Mouse (Mus musculus) hindbrain, embryonic 12.5 days (tissue): Measurements from ENCODE around the gene Scml4. TPM values are rescaled to one million over a fixed set of nuclear protein-coding genes. Genes with fewer than 3 reads are reported as not detected.

Experiments used
- ATAC-seq: fragments of 200-750 bp; cut with Nextera tagmentation; 2 replicates; pipeline ENCODE4 v1.8.0; 2017; ENCODE audit warnings: moderate TSS enrichment; ENCODE audit not compliant: low FRiP score
- H3K27ac ChIP-seq: fragments of 300-500 bp; sonication (generic); 2 replicates; pipeline ENCODE4 v1.5.1; 2016; ENCODE audit warnings: mild to moderate bottlenecking
- H3K27me3 ChIP-seq: fragments of 300-500 bp; sonication (generic); 2 replicates; pipeline ENCODE4 v1.6.1; 2016; ENCODE audit warnings: mild to moderate bottlenecking
- H3K36me3 ChIP-seq: fragments of 300-500 bp; sonication (generic); 2 replicates; pipeline ENCODE4 v1.6.1; 2016; ENCODE audit warnings: mild to moderate bottlenecking
- H3K4me1 ChIP-seq: fragments of 300-500 bp; sonication (generic); 2 replicates; pipeline ENCODE4 v1.6.1; 2016
- H3K4me2 ChIP-seq: fragments of 300-500 bp; sonication (generic); replicated peaks from 2 replicates; pipeline ENCODE4 v1.6.1; 2016; ENCODE audit warnings: mild to moderate bottlenecking
- H3K4me3 ChIP-seq: fragments of 300-500 bp; sonication (generic); 2 replicates; pipeline ENCODE4 v1.5.1; 2016; ENCODE audit warnings: mild to moderate bottlenecking
- H3K9ac ChIP-seq: fragments of 300-500 bp; sonication (generic); 2 replicates; pipeline ENCODE4 v1.6.1; 2016; ENCODE audit warnings: mild to moderate bottlenecking, moderate library complexity
- H3K9me3 ChIP-seq: fragments of 300-500 bp; sonication (generic); replicated peaks from 2 replicates; pipeline ENCODE4 v1.6.1; 2016; ENCODE audit warnings: mild to moderate bottlenecking
- WGBS: fragments of 180-500 bp; shearing (Covaris S2); methylation state at CpG from one replicate; pipeline ENCODE4 v1.1.7; 2016; 5-methylcytosine and 5-hydroxymethylcytosine counted together
- polyA plus RNA-seq: library from polyadenylated mRNA; unstranded; fragments of >200 nt; fragmentation: Nextera tagmentation; extraction: Ambion mirVana; gene quantifications from 2 replicates; pipeline ENCODE4 v1.2.1, GENCODE M21; 2016

Scml4 gene
- polyA plus RNA-seq, 1 experiment from 2014 or later = 4.0 TPM

DNA sequence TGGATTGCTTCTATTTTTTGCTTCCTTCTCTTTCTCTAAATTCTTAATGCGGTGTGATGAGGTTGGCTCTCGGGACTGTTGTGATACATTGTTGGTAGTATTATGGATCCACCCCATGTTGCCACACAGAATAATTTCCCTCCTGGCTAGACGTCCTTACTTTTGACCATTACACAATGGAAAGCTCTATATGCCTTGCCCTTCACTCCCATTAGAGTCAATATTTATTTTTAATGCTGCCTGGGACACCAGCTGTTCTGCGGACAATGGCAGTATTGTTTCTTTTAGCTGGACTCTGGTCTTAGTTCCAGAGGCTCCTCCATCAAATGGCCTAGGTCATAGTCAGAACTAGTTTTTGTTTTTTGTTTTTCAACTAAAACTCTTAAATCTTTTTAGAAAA, 32.1 kb downstream of the Scml4 start:
- H3K27me3 ChIP-seq = no peaks in the 10 kb centered on the region
- H3K9me3 ChIP-seq = no peaks in the 10 kb centered on the region
- H3K4me2 ChIP-seq = no peak overlapping the region
- H3K36me3 ChIP-seq = no peaks in the 10 kb centered on the region
- no peak overlapping the region for H3K9ac ChIP-seq
- H3K4me1 ChIP-seq = peaks cover 3% of the 10 kb centered on the region; the same call in 1 of the 2 replicates
- WGBS = 50% methylated on average over 4 of the region's 4 CpGs
- H3K4me3 ChIP-seq = no peak overlapping the region
- no peak for ATAC-seq
- no peak overlapping the region for H3K27ac ChIP-seq

DNA sequence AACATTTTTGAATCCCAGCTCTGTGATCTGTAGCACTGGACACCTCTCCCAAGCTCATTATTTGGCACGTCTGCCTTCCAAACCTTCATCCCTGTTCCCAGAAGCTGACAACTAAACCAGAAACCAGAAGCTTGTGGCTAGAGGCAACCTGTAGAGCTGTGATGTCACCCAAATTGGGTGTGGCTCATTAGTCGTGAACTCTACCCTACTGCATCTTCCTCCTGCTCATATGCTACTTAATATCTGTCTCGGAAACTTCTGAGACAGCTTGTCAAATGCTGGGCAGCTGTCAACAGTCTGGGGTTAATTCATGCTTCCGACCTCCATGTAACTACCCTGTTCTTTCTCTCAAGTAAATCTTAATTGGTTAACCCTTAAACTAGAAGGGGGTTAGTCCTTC, 32.8 kb downstream of the Scml4 start:
- no peak overlapping the region for H3K4me2 ChIP-seq
- ATAC-seq = no peak
- H3K9me3 ChIP-seq = no peaks in the 10 kb centered on the region
- H3K4me1 ChIP-seq = 0 out of 2 replicates have a peak, but pooled peaks cover 3% of the 10 kb centered on the region
- H3K9ac ChIP-seq = no peak overlapping the region
- H3K27ac ChIP-seq = no peak overlapping the region
- 70% methylated on average over 4 of the region's 4 CpGs for WGBS
- no peak overlapping the region for H3K4me3 ChIP-seq
- H3K27me3 ChIP-seq = no peaks in the 10 kb centered on the region
- H3K36me3 ChIP-seq = no peaks in the 10 kb centered on the region

DNA sequence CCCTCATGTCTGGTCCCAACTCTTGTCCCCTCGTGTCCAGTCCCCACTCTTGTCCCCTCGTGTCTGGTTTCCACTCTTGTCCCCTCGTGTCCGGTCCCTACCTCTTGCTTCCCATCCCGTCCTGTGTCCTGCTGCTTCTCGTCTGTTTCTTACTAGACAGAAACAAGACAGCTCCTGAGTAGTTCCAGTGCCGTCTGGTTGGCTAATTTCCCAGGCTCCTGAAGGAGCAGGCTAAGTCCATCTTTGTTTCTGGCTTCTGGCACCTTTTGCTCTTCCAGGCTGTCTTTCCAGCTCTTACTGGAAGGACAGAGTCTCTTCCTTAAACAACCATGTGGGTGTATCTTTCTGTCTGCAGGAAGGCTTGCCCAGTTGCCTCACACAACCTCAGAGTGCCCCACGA, 33.7 kb downstream of the Scml4 start:
- Histone ChIP-seq H3K4me1 (0 out of 2 replicates have a peak, but pooled peaks cover 3% of the 10 kb centered on the region), H3K36me3 (no peaks in the 10 kb centered on the region), H3K27ac (no peak overlapping the region), H3K27me3 (no peaks in the 10 kb centered on the region), H3K9ac (no peak overlapping the region), H3K4me2 (no peak overlapping the region), H3K4me3 (no peak overlapping the region), H3K9me3 (no peaks in the 10 kb centered on the region)
- WGBS = 79% methylated on average over 8 of the region's 8 CpGs
- no peak for ATAC-seq

DNA sequence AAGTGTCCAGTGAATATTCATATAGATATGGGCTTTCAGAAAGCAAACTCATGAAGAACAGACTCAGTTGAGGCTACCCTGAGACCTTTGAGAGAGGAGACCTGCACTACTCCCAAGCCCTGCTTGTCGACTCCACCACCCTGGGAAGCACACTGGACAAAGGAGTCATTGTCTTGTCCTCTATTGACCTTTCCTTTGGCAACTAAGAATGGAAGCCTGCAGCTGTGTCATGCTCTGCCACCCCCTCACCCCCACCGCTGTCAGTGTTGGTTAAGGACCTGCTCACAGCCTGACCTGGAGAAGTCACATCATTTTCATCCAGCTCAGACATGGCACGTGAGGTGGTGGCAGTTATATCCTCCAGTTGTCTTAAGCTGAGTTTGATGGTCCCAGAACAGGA, 34.1 kb downstream of the Scml4 start:
- H3K27me3 ChIP-seq = no peaks in the 10 kb centered on the region
- no peak overlapping the region for H3K27ac ChIP-seq
- H3K9ac ChIP-seq = no peak overlapping the region
- no peaks in the 10 kb centered on the region for H3K36me3 ChIP-seq
- WGBS = 23% methylated on average over 3 of the region's 3 CpGs
- 0 out of 2 replicates have a peak, but pooled peaks cover 3% of the 10 kb centered on the region for H3K4me1 ChIP-seq
- H3K9me3 ChIP-seq = no peaks in the 10 kb centered on the region
- no peak for ATAC-seq
- no peak overlapping the region for H3K4me2 ChIP-seq
- no peak overlapping the region for H3K4me3 ChIP-seq

DNA sequence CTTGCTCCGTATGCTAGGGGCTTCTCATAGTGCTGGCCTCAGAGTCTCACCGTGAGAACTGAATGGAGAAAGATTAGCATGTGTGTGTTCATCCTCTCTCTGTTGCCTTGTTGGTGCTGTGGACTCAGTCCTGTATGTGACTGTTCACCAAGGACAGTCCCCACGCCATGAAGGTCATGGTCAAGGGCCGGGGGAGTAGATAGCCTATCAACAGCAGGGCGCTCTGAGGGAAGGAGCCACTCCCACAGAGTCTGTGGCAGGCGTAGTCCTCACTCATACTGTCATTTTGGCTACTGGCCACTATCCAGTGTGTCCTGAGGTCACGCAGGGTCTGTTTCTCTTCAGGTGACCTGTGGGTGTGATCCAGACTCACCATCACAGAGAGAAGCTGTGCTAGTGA, 34.5 kb downstream of the Scml4 start:
- Histone ChIP-seq H3K4me1 (0 out of 2 replicates have a peak, but pooled peaks cover 3% of the 10 kb centered on the region), H3K27ac (no peak overlapping the region), H3K4me2 (no peak overlapping the region), H3K4me3 (no peak overlapping the region), H3K9ac (no peak overlapping the region), H3K27me3 (no peaks in the 10 kb centered on the region), H3K9me3 (no peaks in the 10 kb centered on the region), H3K36me3 (no peaks in the 10 kb centered on the region)
- no peak for ATAC-seq
- WGBS = 83% methylated on average over 7 of the region's 7 CpGs

DNA sequence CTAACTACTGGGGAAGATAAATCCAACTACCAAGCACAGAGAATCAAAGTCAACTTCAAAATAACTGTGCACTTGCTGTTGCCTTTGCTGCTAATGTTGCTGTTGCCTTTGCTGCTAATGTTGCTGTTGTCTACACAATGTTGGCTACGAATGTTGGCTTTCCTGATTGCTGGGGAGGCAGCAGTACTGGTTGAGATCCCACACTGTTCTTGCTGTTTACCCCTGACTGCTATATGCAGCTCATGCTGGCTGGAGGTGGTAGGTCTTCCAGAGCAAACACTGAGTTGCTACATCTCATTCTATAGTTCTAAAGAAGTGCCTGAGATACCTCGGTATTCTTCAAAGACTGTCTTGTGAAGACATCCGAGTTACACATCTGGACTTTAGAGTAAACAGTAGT, 36.5 kb downstream of the Scml4 start:
- 92% methylated on average over 3 of the region's 3 CpGs for WGBS
- Histone ChIP-seq H3K27me3 (no peaks in the 10 kb centered on the region), H3K27ac (no peak overlapping the region), H3K36me3 (no peaks in the 10 kb centered on the region), H3K4me2 (no peak overlapping the region), H3K4me1 (0 out of 2 replicates have a peak, but pooled peaks cover 3% of the 10 kb centered on the region), H3K9me3 (no peaks in the 10 kb centered on the region), H3K4me3 (no peak overlapping the region), H3K9ac (no peak overlapping the region)
- ATAC-seq = no peak

DNA sequence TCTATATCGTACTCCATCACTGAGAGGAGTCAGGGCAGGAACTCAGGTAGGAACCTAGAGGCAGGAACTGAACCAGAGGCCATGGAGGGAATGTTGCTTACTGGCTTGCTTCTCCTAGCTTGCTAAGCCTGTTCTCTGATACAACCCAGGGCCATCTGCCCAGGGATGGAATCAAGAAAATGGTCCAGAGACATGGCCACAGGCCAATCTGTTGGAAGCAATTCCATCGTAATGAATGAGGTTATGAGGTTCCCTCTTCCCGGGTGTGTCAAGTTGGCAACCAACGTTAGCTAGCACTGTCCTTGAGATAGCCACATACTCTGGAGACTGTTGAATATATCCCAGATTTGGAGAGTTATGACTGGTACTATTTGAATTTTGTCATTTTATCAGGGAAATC, 37.0 kb downstream of the Scml4 start:
- 90% methylated on average over 4 of the region's 4 CpGs for WGBS
- no peaks in the 10 kb centered on the region for H3K9me3 ChIP-seq
- no peak overlapping the region for H3K9ac ChIP-seq

DNA sequence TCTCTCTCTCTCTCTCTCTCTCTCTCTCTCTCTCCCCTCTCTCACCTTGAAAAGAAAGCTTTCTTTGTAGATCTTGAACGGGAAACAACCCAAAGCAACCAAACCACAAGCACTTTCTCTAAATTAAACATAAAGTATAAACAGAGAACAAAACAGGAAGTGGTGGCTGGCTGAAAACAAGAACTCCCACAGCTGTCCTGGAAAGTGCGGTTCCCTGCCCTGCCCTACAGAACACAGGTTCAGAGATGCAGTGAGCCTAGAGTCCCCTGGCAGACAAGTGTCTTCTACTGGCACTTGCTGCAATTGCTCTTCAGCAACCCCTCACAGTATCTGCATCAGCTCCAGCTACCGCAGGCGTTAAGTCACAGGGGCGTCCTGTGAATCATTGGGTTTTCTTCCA, 37.5 kb downstream of the Scml4 start:
- Histone ChIP-seq H3K4me2 (no peak overlapping the region), H3K9me3 (no peaks in the 10 kb centered on the region), H3K4me1 (no peaks in the 10 kb centered on the region), H3K36me3 (no peaks in the 10 kb centered on the region), H3K4me3 (no peak overlapping the region), H3K27ac (no peak overlapping the region), H3K9ac (no peak overlapping the region), H3K27me3 (no peaks in the 10 kb centered on the region)
- no peak for ATAC-seq
- 77% methylated on average over 5 of the region's 5 CpGs for WGBS

More for the DNA sequence above, 37.0 kb downstream of the Scml4 start:
- Histone ChIP-seq H3K4me3 (no peak overlapping the region), H3K4me1 (0 out of 2 replicates have a peak, but pooled peaks cover 1% of the 10 kb centered on the region), H3K4me2 (no peak overlapping the region), H3K27ac (no peak overlapping the region), H3K27me3 (no peaks in the 10 kb centered on the region), H3K36me3 (no peaks in the 10 kb centered on the region)
- ATAC-seq = no peak

DNA sequence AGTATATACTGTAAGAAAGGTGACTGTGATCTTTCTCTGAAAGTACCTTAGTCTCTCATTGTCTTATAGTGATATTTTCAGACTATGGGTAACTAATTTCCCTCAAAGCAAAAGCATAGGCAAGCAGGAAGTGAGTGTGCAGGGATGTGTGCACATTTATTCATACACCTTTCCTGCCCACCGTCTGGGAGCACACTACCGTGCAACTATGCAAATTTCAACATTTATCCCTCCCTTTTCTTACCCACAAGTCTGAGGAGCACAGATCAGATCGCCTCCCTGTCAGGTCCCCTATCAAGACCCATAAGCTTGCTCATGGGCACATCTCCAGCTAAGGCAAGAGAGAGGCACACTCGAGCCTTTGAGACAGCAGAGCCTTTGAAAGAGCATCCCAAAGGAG, 41.2 kb downstream of the Scml4 start:
- Histone ChIP-seq H3K9ac (no peak overlapping the region), H3K27ac (no peak overlapping the region), H3K36me3 (no peaks in the 10 kb centered on the region), H3K4me3 (no peak overlapping the region), H3K4me1 (no peaks in the 10 kb centered on the region), H3K27me3 (no peaks in the 10 kb centered on the region), H3K9me3 (no peaks in the 10 kb centered on the region), H3K4me2 (no peak overlapping the region)
- WGBS = 73% methylated on average over 4 of the region's 4 CpGs
- no peak for ATAC-seq

DNA sequence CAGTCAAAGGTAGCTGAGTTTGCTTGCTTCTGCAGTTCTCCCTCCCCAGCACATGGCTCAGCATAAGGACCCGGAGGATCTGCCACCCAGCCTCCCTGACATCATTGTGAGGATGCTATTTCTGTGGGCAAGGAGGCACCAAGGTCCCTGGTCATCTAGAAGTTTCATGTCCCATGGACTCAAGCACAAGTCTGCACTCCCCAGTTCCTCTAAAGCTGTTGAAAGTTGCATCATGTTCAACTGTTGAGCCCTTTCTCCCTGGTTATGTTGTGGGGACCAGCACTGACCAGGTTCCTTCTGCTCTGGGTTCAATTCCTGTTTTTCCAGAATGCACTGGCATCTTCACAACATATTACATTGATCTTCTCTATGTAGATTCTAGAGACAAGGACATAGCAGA, 42.9 kb downstream of the Scml4 start:
- Histone ChIP-seq H3K27me3 (no peaks in the 10 kb centered on the region), H3K9me3 (no peaks in the 10 kb centered on the region), H3K4me2 (no peak overlapping the region), H3K27ac (no peak overlapping the region), H3K4me3 (no peak overlapping the region), H3K4me1 (no peaks in the 10 kb centered on the region), H3K36me3 (no peaks in the 10 kb centered on the region), H3K9ac (no peak overlapping the region)
- 86% methylated on average over 1 of the region's 1 CpGs for WGBS
- ATAC-seq = no peak

DNA sequence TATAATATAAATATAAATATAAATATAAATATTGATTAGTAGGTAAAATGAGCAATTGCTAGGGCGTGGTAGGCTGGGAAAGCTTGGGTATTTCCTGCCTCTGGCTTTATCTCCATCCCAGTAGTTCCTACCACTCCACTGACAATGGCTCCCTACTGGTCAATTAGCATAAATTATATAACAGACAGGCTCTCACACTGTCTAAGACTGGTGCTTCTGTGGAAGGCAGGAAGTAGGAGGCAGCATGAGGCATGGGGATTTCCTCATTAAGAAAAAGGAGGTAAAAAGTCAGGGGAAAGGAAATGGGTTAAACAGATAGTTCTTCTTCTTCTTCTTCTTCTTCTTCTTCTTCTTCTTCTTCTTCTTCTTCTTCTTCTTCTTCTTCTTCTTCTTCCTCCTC, 48.4 kb downstream of the Scml4 start:
- 76% methylated on average over 1 of the region's 1 CpGs for WGBS
- Histone ChIP-seq H3K27me3 (no peaks in the 10 kb centered on the region), H3K9me3 (no peaks in the 10 kb centered on the region), H3K9ac (no peak overlapping the region), H3K4me3 (no peak overlapping the region), H3K4me1 (no peaks in the 10 kb centered on the region), H3K36me3 (no peaks in the 10 kb centered on the region), H3K4me2 (no peak overlapping the region), H3K27ac (no peak overlapping the region)
- no peak for ATAC-seq

DNA sequence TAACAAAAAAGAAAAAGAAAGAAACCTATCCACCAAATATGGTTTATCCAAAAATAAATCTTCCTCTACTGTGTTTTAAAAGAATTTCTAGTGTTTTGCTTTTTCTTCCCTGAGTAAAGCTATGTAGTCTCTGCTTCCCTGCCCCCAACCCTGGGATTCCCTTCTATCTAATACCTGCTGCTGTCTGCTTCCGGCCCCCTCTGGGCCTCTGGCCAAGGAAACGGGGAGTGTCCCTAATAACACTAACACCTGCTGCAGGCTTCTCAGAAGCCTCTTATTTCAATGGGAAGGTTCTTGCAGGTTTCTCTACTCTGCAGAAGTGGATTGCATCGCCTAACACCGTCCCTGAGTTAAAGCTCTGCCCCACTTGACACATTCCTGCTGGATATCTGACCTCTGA, 50.4 kb downstream of the Scml4 start:
- H3K4me1 ChIP-seq = 0 out of 2 replicates have a peak, but pooled peaks cover 3% of the 10 kb centered on the region
- 53% methylated on average over 4 of the region's 4 CpGs for WGBS
- H3K9ac ChIP-seq = no peak overlapping the region
- H3K36me3 ChIP-seq = no peaks in the 10 kb centered on the region
- H3K4me3 ChIP-seq = no peak overlapping the region
- no peaks in the 10 kb centered on the region for H3K27me3 ChIP-seq
- no peak overlapping the region for H3K27ac ChIP-seq
- no peaks in the 10 kb centered on the region for H3K9me3 ChIP-seq
- ATAC-seq = no peak
- H3K4me2 ChIP-seq = no peak overlapping the region

DNA sequence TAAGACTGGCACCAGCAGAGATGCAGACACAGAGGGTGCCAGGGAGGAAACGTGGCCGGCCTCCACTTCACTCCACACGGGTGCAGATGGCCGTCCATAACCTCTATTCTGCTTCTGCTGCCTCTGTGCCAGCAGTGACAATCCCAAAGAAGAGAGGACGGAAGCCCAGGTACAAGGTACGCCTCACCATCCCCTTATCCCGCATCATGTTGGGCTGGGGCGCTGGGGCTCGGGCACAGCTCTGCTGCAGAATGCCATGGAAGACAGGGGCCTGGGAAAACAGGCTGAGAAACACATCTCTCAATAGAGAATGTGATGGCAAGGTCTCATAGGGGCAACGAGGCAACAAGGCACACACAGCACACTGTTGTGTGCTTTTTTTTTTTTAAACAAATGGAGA, 51.9 kb downstream of the Scml4 start:
- Histone ChIP-seq H3K4me3 (no peak overlapping the region), H3K27me3 (no peaks in the 10 kb centered on the region), H3K4me2 (no peak overlapping the region), H3K9ac (no peak overlapping the region), H3K9me3 (no peaks in the 10 kb centered on the region), H3K27ac (no peak overlapping the region), H3K4me1 (0 out of 2 replicates have a peak, but pooled peaks cover 3% of the 10 kb centered on the region), H3K36me3 (no peaks in the 10 kb centered on the region)
- no peak for ATAC-seq
- WGBS = 83% methylated on average over 10 of the region's 10 CpGs
